Mouse (Mus musculus): ENCODE measurements around the gene 0610010F05Rik. TPM values are rescaled to one million over a fixed set of nuclear protein-coding genes. Genes with fewer than 3 reads are reported as not detected.

The 0610010F05Rik gene
- 4.0 and 5.9 TPM in 2 replicates for polyA plus RNA-seq (2012)

GRCm38 (mm10) chr11:23632945-23633878 is at the start of gene 0610010F05Rik:
0610010F05Rik (minus strand) TSS chr11:23633639.

DNA sequence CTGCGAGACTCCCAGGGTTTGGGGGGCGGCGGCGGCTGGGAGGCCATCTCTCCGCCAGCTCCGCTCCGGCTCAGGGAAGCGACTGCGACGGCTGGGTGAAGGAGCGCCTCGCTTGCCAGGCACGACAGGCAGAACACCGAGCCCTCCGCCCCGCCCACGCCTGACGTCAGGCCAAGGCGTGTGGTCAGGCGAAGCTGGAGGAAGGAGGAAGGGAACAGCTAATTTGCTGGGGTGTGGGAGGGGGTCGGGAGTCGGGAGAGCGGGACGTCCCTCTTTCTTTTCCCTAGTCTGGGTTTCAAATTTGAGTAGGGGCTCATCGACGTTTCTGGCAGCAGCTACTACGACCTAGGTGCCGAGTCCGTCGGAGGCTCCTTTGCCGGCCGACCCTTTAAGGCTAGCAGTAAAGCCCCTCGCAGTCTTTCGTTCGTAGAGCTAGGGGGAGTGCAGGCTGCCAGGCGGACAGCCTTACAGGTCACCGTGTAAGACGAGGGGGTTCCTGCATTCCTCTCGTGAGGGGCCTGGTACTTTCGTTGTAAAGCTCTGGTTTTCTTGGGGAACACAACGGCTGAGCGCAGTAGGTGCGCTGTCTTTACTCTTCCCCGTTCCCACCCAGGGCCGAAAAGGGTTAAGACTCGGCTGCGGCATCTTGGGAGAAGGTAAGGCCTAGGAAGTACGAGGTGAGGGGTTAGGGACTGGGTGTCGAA is 32.5 kb upstream of the 0610010F05Rik start, which contains the start of gene Pex13:
Gene Pex13, minus strand, starts transcription at position 162 of the 704 bp plus-strand sequence.

GRCm38 (mm10) chr11:23665311-23665786 is 31.9 kb upstream of the 0610010F05Rik start, which contains the start of gene Pus10:
Pus10 (plus strand) TSS chr11:23665674.

DNA sequence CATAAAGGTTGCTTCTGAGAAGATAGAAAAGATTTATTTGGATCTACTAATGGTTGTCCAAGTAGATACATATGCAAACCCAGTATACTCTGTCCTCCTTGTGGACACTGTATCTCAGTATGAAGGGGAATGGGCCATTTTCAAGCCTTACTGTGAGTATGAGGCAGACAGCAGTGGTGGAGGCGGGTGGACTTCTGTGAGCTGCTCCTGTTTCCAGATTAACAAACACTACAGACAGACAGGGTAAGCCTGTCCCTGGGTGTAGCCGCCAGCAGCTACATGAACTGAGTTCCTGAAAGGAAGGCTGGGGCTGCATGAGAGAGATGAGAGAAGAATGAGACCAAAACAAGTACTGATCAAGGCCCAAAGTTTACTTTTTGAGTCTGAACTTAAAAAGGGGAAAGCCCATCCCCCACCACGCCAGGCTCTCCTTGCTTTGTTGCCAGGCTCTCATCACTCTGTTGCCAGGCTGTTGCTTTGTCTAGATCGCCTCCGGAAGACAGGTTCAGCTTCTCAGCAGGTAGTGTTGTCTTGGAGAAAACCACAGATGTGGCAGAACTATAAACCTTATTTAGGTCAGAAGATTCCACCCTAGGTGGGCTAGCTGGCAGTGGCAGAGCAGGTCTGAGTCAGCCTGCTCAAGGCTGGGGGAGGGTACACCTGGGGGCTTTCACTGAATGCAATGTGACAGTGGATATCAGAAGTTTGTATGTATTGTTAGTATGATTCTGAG is 112.8 kb downstream of the 0610010F05Rik start, which contains the start of gene 1700093K21Rik:
Gene 1700093K21Rik, minus strand, starts transcription at position 683 of the 733 bp plus-strand sequence.

Other genes starting within 250 kb of the 0610010F05Rik start
- gene Ahsa2, start 135.6 kb downstream of the 0610010F05Rik start, polyA plus RNA-seq (2012): 30.7 and 33.0 TPM in 2 replicates
- gene 1700093K21Rik, start 112.5 kb downstream of the 0610010F05Rik start, polyA plus RNA-seq (2012): not detected in 2 replicates
- gene Pus10, start 32.0 kb upstream of the 0610010F05Rik start, polyA plus RNA-seq (2012): 3.6 and 5.3 TPM in 2 replicates
- gene Pex13, start 32.3 kb upstream of the 0610010F05Rik start, polyA plus RNA-seq (2012): 16.8 and 20.0 TPM in 2 replicates
- 5.1 and 9.1 TPM in 2 replicates for gene Rel, start 137.3 kb upstream of the 0610010F05Rik start, polyA plus RNA-seq (2012)